Mouse (Mus musculus) liver, postnatal 0 days (tissue): ENCODE results near the gene Ifngr1.

ENCODE experiments used
- CTCF ChIP-seq: sonication (generic); IDR thresholded peaks from 2 replicates; pipeline ENCODE4 v1.5.1; 2016; ENCODE audit warnings: antibody characterized with exemption, low read depth
- EP300 ChIP-seq: IDR thresholded peaks from 2 replicates; pipeline ENCODE4 v1.6.1; 2016; ENCODE audit warnings: antibody characterized with exemption, low read depth, mild to moderate bottlenecking

DNA sequence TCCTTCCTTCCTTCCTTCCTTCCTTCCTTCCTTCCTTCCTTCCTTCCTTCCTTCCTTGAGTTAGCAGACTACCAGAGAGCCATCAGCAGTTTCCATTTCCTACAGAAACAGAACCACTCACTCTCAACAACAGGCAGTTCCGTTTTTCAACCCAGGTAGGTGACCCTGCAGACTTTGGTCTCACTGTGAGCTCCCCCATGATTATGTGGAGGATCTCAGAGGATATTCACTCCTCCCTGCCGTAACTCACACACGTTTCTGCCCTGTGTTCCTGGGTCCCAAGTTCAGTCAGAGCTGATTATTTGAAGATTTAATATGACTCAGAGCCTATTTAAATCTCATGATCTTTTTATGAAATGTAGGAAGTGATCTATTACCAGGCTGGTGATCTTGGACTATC, 11.1 kb upstream of the Ifngr1 start:
- no peak for TF ChIP-seq CTCF
- no peak for TF ChIP-seq EP300
